Mouse (Mus musculus): ENCODE measurements around the gene Celf1.

DNA sequence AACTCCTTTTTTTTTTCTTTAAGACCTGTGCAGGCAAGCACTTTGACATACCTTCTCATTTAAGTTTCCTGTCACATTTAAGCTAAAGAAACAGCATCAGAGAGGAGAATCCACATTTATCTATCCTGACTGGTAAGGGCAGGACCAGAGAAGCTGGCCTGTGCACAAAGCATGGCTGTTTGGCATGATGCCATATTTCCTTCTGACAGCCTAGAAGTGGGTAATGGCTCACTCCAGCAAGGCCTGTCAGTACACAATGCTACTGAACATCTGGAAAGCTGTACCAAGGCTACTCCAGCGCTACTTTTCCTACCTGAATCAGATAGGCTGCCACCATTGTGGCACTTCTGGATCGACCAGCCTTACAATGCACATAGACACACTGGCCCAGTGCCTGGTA, 26.5 kb upstream of the Celf1 start:
- TF ChIP-seq CTCF (conservative IDR thresholded peaks at IDR 0.05 in 1 of 2, IDR thresholded peaks at IDR 0.05 in 1 of 2; ENCODE audit: low read depth in 2 of 2, low read length in 2 of 2), result no peak
- no peak for TF ChIP-seq TCF12 (IDR thresholded peaks at IDR 0.05; ENCODE audit: low read depth, low read length)
- TF ChIP-seq MYC (IDR thresholded peaks at IDR 0.05; ENCODE audit: low read depth, low read length), result no peak
- no peak for TF ChIP-seq HCFC1 (IDR thresholded peaks at IDR 0.05; ENCODE audit: low read depth, low read length)
- no peak for TF ChIP-seq POLR2AphosphoS2 (IDR thresholded peaks at IDR 0.05; ENCODE audit: low read depth, low read length)
- TF ChIP-seq ETS1 (conservative IDR thresholded peaks at IDR 0.05; ENCODE audit: low read depth, low read length), result no peak
- no peak for TF ChIP-seq USF1 (IDR thresholded peaks at IDR 0.05; ENCODE audit: low read depth, low read length)
- TF ChIP-seq TBP (conservative IDR thresholded peaks at IDR 0.05; ENCODE audit: low read depth, low read length), result no peak
- TF ChIP-seq KAT2A (IDR thresholded peaks at IDR 0.05; ENCODE audit: insufficient replicate concordance, low read length), result no peak
- TF ChIP-seq POLR2A (IDR thresholded peaks at IDR 0.05; ENCODE audit: low read depth, low read length), result no peak
- no peak for TF ChIP-seq NELFE (IDR thresholded peaks at IDR 0.05; ENCODE audit: low read depth, low read length)
- TF ChIP-seq RAD21 (IDR thresholded peaks at IDR 0.05; ENCODE audit: low read depth, low read length), result no peak
